Mouse (Mus musculus): ENCODE data around the gene Tlx3. TPM values are rescaled to one million over a fixed set of nuclear protein-coding genes. Genes with fewer than 3 reads are reported as not detected.

Tlx3 gene
- not detected in 2 replicates for polyA plus RNA-seq (2012; rRNA removed)

DNA sequence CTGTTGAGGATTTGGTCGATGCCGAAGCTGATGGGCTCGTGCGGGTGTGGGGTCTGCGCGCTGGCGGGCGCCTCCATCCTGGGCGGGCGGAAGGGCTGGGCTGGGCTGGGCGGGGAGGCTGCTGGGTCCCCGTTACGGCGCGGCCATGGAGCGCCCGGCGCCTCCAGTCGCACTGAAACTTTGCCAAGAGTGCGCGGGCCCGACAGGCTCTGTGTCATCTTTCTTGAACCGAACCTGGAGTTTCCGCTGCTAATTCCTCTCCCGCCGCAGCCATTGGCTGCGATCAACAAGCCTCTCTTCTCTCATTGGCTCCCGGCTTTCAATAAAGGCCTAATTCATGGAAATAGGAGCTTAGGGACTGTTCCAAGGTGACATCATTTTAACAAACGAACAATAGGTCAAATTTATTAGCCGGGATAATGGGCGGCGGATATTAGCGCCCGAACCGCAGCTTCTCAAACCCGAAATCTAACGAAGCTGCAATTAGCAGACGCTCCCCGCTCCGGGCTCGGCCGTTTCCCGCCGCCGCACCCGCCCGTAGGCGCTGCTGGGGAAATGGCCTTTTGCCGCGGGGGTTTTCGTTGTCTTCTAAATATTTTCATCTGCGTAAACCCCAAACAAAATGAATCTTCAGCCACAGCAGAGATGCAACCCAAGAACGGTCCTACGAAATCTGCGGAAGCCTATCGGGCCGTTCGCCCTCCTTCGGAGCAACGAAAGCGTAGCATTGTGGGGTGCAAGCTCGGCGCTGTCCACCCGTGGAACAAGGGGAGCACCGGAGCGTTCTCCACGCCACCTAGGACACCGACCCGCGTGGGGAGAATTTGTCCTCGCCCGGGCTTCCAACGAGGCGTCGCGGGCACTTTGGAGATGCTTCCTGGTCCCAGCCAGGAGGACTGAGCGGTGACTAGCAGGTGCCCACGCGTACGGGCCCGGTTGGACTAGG, at the start of gene Tlx3:
TSS of gene Tlx3 (minus strand) at position 207 of the 946 bp plus-strand sequence.
- no peak for DNase-seq
- no peaks in the 10 kb centered on the region for H3K4me1 ChIP-seq (ENCODE audit: control insufficient read depth, insufficient read depth, low read length)
- no peak within 1 kb of the TSS for H3K27ac ChIP-seq (ENCODE audit: insufficient read depth, low read depth, low read length)
- 3% methylated on average over 81 of the region's 81 CpGs for WGBS
- H3K4me3 ChIP-seq (ENCODE audit: insufficient read depth, low read depth, low read length): no peak within 1 kb of the TSS
- TF ChIP-seq CTCF (conservative IDR thresholded peaks at IDR 0.05; ENCODE audit: insufficient read depth, insufficient read length, low read depth, low read length) (no peak), POLR2A (IDR thresholded peaks at IDR 0.05; ENCODE audit: low read depth, low read length) (no peak)
- H3K27me3 ChIP-seq (replicated peaks; ENCODE audit: control insufficient read depth, insufficient read depth, low read length): peaks cover 30% of the 10 kb centered on the region
- no peaks in the 10 kb centered on the region for H3K36me3 ChIP-seq (ENCODE audit: control insufficient read depth, insufficient read depth, low read length)

DNA sequence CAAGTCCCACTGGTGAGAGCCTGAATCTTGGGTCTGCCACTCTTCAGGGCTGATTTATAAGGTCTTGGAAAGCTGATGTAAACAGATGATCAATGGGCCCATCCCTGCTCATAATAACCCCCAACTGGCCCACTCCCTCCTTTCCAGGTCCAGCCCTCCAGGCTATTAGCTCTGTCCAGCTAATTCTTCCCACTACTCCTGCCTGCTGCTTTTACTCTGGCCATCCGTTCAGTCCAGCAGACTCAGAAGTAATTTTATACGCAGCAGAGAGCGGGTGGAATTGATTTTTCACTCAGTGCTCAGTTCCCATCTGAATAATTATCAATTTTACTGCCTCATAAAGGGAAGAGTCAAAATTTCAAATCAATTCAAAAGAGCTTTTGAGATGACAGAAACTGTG, 36.9 kb upstream of the Tlx3 start:
- TF ChIP-seq CTCF (conservative IDR thresholded peaks at IDR 0.05; ENCODE audit: insufficient read depth, insufficient read length, low read depth, low read length) (no peak), POLR2A (IDR thresholded peaks at IDR 0.05; ENCODE audit: low read depth, low read length) (no peak)
- H3K4me1 ChIP-seq (ENCODE audit: control insufficient read depth, insufficient read depth, low read length): no peaks in the 10 kb centered on the region
- no peaks in the 10 kb centered on the region for H3K27me3 ChIP-seq (replicated peaks; ENCODE audit: control insufficient read depth, insufficient read depth, low read length)
- H3K27ac ChIP-seq (ENCODE audit: insufficient read depth, low read depth, low read length): no peak overlapping the region
- 83% methylated on average over 3 of the region's 3 CpGs for WGBS
- no peak for DNase-seq
- no peaks in the 10 kb centered on the region for H3K36me3 ChIP-seq (ENCODE audit: control insufficient read depth, insufficient read depth, low read length)
- no peak overlapping the region for H3K4me3 ChIP-seq (ENCODE audit: insufficient read depth, low read depth, low read length)

DNA sequence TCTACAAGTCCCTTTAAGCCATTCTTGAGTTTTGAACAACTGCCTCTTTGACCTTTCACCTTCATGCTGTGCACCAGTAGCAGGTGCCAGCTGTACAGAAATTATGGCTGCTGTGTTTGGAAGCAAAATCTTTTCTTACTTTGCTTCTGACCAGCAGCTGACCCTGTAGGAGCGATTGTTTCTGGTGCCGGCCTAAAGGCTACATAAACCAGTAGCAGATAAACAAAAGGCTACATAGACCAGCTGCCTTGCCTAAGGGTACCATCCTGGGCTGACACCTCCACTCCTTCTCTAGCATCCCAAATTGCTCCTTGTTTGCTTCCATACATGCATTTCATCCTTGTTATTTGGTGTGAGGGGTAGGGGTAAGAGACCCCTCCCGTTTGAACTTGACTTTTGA, 30.7 kb upstream of the Tlx3 start:
- Histone ChIP-seq H3K27ac (ENCODE audit: insufficient read depth, low read depth, low read length) (no peak overlapping the region), H3K36me3 (ENCODE audit: control insufficient read depth, insufficient read depth, low read length) (no peaks in the 10 kb centered on the region), H3K4me3 (ENCODE audit: insufficient read depth, low read depth, low read length) (no peak overlapping the region), H3K4me1 (ENCODE audit: control insufficient read depth, insufficient read depth, low read length) (no peaks in the 10 kb centered on the region), H3K27me3 (replicated peaks; ENCODE audit: control insufficient read depth, insufficient read depth, low read length) (no peaks in the 10 kb centered on the region)
- TF ChIP-seq CTCF (conservative IDR thresholded peaks at IDR 0.05; ENCODE audit: insufficient read depth, insufficient read length, low read depth, low read length) (no peak), POLR2A (IDR thresholded peaks at IDR 0.05; ENCODE audit: low read depth, low read length) (no peak)
- 71% methylated on average over 3 of the region's 3 CpGs for WGBS
- DNase-seq: no peak

DNA sequence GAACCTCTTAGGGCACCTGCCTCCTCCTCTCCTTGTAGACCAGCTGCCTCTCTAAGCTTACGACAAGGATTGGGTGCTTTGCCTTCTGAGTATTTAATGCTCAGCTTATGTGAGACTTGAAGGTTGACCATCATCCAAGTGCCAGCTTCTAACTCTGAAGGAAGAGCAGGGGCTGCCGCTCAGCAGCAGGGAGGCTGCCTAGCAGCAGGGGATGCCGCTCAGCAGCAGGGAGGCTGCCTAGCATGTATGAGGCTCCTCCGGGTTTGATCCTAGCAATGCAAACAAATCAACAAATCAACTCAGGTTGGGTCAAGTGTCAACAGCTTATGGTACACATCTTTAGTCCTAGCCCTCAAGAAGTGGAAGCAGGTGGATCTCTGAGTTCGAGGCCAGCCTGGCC, 28.7 kb upstream of the Tlx3 start:
- WGBS: 91% methylated on average over 5 of the region's 5 CpGs
- Histone ChIP-seq H3K4me3 (ENCODE audit: insufficient read depth, low read depth, low read length) (no peak overlapping the region), H3K36me3 (ENCODE audit: control insufficient read depth, insufficient read depth, low read length) (no peaks in the 10 kb centered on the region), H3K27ac (ENCODE audit: insufficient read depth, low read depth, low read length) (no peak overlapping the region), H3K27me3 (replicated peaks; ENCODE audit: control insufficient read depth, insufficient read depth, low read length) (no peaks in the 10 kb centered on the region), H3K4me1 (ENCODE audit: control insufficient read depth, insufficient read depth, low read length) (no peaks in the 10 kb centered on the region)
- DNase-seq: no peak
- TF ChIP-seq POLR2A (IDR thresholded peaks at IDR 0.05; ENCODE audit: low read depth, low read length): no peak
- TF ChIP-seq CTCF (conservative IDR thresholded peaks at IDR 0.05; ENCODE audit: insufficient read depth, insufficient read length, low read depth, low read length): no peak

DNA sequence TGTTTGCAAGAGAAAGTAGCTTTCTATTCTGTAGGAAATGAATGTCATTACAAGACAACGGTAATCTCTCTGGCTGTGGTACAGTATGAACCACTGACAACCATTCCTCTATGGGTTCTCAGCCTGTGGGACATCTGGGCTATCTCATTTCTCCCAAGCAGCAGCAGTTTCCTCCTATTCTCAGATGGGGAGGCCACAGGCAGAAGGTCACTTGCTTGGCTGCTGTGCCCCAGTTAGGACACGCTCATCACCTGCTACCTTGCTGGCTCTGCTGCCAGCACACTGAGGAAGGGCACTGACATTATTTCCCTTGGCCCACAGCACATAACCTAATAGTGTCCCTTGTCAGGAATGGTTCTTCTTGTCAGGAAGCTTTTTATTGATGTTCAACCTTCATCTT, 24.8 kb upstream of the Tlx3 start:
- Histone ChIP-seq H3K4me1 (ENCODE audit: control insufficient read depth, insufficient read depth, low read length) (no peaks in the 10 kb centered on the region), H3K4me3 (ENCODE audit: insufficient read depth, low read depth, low read length) (no peak overlapping the region), H3K36me3 (ENCODE audit: control insufficient read depth, insufficient read depth, low read length) (no peaks in the 10 kb centered on the region), H3K27me3 (replicated peaks; ENCODE audit: control insufficient read depth, insufficient read depth, low read length) (no peaks in the 10 kb centered on the region), H3K27ac (ENCODE audit: insufficient read depth, low read depth, low read length) (no peak overlapping the region)
- no peak for DNase-seq
- no peak for TF ChIP-seq CTCF (conservative IDR thresholded peaks at IDR 0.05; ENCODE audit: insufficient read depth, insufficient read length, low read depth, low read length)
- no peak for TF ChIP-seq POLR2A (IDR thresholded peaks at IDR 0.05; ENCODE audit: low read depth, low read length)
- 85% methylated on average over 2 of the region's 2 CpGs for WGBS

DNA sequence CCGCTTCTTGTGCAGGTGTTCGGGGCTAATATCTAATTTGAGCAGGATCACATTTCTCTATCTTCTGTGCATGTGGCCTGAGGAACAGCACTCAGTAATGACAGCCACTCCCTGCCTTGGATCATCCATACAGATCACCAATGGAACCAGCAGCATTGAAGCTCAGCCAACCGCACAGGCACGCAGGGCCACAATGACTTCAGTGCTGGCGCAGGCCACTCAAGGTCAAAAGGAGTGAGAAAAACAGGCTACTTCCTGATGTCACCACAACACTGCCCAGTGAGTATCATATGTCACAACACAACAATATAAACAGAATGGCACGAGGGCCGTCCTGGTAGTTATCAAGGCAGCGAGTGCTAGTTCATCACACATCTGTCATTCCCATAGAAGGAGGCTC, 23.1 kb upstream of the Tlx3 start:
- H3K27ac ChIP-seq (ENCODE audit: insufficient read depth, low read depth, low read length): no peak overlapping the region
- TF ChIP-seq POLR2A (IDR thresholded peaks at IDR 0.05; ENCODE audit: low read depth, low read length) (no peak), CTCF (conservative IDR thresholded peaks at IDR 0.05; ENCODE audit: insufficient read depth, insufficient read length, low read depth, low read length) (no peak)
- H3K27me3 ChIP-seq (replicated peaks; ENCODE audit: control insufficient read depth, insufficient read depth, low read length): no peaks in the 10 kb centered on the region
- no peak for DNase-seq
- 67% methylated on average over 8 of the region's 8 CpGs for WGBS
- H3K4me3 ChIP-seq (ENCODE audit: insufficient read depth, low read depth, low read length): no peak overlapping the region
- no peaks in the 10 kb centered on the region for H3K36me3 ChIP-seq (ENCODE audit: control insufficient read depth, insufficient read depth, low read length)
- H3K4me1 ChIP-seq (ENCODE audit: control insufficient read depth, insufficient read depth, low read length): no peaks in the 10 kb centered on the region

DNA sequence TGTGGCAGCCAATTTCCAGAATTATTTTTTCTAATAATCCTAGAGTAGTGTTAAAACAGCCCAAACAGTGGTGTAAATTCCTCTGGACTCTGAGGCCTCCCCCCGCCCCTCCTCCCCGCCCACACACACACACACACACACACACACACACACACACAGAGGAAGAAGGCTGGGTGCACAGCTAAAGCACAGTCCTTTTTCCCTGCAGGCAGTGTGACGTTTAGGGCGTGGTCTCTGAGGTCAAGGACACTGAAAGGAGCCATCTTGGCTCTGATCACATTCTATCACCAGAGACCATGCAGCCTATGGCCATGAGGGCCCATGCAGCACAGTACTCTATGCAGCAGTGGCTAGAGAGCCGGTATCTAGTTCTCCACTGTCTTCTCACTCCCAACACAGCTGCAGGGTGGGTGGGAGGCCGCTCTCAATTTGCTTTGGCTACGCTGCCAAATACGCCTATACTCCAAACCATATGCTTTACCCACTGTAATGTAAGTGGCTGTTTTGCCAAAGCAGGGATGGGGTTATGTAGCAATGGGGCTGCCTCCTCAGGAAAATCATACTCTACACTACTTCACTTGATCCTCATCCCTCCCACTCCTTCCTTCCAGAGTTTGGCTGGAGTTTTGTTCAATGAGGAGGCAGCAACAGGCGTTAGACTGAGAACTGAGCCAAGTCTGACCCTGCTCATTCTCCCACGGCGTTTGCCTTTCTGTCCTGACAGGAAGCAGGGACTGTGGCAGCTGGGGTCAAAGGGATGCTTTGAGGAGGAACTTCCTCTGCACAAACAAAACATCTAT, 18.4 kb upstream of the Tlx3 start:
- H3K27me3 ChIP-seq (replicated peaks; ENCODE audit: control insufficient read depth, insufficient read depth, low read length): no peaks in the 10 kb centered on the region
- TF ChIP-seq CTCF (conservative IDR thresholded peaks at IDR 0.05; ENCODE audit: insufficient read depth, insufficient read length, low read depth, low read length): no peak
- TF ChIP-seq POLR2A (IDR thresholded peaks at IDR 0.05; ENCODE audit: low read depth, low read length): no peak
- 56% methylated on average over 11 of the region's 11 CpGs for WGBS
- H3K4me3 ChIP-seq (ENCODE audit: insufficient read depth, low read depth, low read length): no peak overlapping the region
- H3K36me3 ChIP-seq (ENCODE audit: control insufficient read depth, insufficient read depth, low read length): no peaks in the 10 kb centered on the region
- H3K27ac ChIP-seq (ENCODE audit: insufficient read depth, low read depth, low read length): no peak overlapping the region
- H3K4me1 ChIP-seq (ENCODE audit: control insufficient read depth, insufficient read depth, low read length): no peaks in the 10 kb centered on the region
- no peak for DNase-seq

All from kidney, adult 2 months (tissue).